Mouse (Mus musculus) cerebral cortex, adult 2 months (tissue): ENCODE results near the gene Tmem184b.

Experiments
- WGBS: fragments of 180-500 bp; shearing (Covaris S2); methylation state at CpG from one replicate; pipeline ENCODE4 v1.1.7; 2018; 5-methylcytosine and 5-hydroxymethylcytosine counted together

Tmem184b gene

DNA sequence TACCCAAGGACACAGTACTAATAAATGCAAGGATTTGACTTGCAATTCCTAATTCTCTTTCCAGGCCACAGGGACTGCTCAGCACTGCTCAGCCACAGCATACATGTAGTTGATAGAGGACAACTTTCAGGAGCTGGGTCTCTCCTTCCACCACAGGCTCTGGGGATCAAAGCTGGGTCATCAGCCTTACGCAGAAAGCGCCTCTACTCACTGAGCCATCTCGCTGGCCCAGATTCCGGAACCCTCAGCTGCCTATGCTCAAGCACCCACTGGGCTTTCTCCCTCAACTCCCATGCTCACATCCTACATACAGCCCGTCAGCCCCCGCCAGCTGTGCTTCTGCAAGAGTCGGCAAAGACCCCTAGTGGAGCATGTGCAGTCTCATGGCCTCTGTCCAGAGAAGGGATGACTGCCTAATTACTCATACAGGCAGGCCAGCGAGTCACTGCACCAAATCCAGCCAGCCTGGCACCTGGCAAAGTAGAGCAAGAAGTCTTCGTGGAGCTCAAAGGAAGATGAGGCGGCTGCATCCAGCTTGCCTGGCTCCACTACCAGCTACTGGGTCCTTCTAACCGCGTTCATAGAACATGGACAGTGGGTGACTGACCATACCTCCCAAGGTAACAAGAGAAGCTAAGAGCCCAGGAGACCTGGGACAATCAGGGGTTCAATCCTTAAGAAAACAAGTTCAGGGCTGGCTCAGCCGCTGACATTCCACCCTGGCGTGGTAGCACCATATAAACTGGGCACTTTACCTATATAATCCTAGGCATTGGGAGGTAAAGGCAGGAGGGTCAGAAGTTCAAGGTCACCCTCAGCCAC is 3.9 kb downstream of the Tmem184b start:
- 63% methylated on average over 14 of the region's 14 CpGs for WGBS

DNA sequence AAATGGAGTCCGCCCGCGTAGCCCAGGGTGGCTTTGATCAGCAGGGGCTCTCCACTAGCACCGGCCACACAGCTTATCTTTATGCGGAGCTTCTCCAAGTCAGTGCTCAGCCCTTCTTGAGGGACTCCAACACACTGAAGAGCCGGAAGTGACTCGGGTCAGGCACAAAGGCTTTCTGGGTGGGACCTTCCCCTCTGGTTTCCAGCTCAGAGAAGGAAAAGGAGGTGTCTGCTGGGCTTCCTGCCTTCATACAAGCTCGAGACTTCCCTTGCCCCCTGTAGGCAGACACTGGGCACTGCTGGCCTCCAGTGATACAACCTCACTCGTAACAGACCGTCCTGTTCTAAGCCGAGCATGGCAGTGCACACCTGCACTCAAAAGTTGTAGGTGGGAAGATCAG is 6.6 kb downstream of the Tmem184b start:
- WGBS, result 70% methylated on average over 11 of the region's 11 CpGs

DNA sequence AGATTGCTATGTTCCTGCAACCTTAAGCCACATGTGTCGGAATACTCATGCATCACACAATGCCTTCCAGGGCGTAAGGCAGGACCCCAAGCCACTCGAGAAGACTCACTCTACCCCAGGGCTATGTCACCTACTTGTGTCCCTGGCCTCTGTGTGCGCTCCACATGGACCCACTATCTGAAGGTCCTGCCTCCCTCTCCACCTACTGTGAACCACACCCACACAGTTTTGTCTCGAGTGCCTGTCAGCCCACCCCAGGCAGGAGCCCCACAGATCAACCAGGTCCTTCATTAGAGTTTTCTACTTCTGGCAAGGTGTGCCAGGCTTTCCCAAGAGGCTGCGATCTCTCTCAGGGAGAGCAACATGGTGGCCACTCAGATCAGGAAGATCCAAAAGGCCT is 8.1 kb downstream of the Tmem184b start:
- WGBS, result 66% methylated on average over 6 of the region's 6 CpGs

DNA sequence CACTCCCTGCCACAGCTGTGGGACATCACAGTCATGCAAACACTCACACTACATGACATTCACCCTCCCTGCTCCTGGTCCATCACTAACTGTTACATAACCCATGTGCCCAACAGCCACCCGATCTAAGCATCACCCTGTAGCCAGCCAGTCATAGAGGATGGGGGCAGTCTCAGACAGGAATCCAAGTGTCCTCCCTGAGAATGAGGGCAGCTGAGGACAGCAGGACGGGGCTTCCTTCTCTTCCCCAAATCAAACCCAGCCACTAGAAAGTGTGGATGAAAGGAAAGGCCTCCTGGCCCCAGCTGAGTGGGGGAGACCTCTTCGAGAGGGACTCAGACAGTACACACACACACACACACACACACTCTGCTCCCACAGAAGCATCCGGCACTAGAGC is 8.5 kb downstream of the Tmem184b start:
- 26% methylated on average over 4 of the region's 4 CpGs for WGBS

DNA sequence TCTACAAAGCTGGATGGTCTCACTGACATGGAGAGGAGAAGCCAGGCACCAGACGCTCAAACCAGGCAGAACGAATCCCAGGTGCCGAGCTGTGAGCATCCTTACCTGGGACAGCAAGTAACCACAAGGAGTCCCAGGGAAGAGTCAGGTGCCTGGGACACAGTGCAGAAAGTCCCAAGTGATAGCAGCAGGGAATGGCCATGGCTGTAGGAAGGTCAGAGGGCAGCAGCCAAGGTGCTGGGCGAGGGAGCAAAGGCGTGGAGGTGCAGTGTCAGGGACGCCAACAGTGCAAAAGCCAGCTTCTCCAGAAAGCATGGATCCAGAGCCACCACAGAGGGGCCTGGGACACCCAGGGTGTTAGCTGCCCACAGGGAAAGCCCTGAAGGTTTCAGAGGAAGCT is 10.3 kb downstream of the Tmem184b start:
- WGBS, result 86% methylated on average over 6 of the region's 6 CpGs

DNA sequence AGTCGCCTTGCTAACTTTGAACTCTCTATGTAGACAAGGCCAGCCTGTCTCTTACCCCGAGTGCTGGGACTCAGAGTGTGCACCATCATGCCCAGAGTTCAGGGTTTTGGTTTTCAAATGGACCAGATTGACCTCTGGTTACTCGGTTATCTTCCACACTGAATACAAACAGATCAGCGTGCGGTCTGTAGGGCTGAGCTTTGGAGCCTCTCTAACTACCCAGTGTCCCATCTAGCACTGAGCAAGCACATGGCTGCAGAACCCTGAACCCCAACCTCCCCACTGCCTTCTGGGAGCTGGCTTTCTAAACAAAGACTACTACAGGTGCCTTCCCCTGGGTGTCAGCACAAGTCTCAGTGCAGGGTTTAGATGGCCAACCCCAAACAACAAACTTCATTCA is 10.8 kb downstream of the Tmem184b start:
- WGBS, result 89% methylated on average over 5 of the region's 5 CpGs

DNA sequence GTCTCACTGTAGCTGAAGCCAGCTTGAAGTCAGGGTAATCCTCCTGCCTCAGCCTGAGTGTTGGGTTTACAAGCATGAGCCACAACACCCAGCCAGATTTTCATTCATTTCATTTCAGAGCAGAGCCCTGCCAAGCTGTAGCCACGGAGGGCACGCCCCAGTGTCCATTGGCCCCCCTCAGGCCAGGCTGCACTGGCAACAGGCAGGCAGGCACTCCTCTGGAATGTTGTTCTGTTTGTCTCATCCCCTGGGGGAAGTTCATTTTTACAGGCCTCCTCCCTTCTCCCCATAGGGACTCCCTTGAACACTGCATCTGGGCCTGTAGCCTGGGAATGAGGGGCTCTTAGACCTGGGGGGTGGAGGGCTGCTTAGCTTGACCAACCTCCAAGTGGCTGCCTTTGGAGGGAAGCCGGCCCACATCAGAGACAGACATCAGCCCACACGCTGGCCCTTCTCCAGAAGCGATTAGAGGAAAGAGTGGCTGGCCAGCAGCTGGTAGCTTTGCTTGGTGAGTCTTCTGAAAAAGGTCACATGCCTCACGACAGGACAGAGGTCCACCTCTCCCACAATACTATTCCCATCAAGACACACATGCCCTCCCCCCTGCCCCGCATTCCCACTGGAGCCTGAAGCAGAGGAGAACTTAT is 11.8 kb downstream of the Tmem184b start:
- WGBS, result 31% methylated on average over 7 of the region's 7 CpGs

DNA sequence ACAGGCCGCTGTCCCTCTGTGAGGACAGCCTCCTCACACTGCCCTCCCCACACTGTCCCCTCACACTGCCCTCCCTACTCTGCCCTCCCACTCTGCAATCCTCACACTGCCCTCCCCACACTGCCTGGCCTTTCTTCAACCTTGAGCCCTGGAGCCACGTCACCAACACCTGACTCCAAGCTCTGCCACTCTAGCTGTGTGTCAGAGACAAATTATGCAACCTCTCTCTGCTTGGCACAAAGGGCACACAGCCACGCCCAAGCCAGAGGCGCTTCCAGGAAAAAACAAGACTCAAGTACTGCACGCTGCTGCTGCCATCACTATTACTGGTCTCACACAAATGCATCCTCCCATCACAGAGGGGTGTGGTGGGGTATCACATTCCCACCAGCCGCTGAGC is 12.9 kb downstream of the Tmem184b start:
- 59% methylated on average over 6 of the region's 6 CpGs for WGBS

DNA sequence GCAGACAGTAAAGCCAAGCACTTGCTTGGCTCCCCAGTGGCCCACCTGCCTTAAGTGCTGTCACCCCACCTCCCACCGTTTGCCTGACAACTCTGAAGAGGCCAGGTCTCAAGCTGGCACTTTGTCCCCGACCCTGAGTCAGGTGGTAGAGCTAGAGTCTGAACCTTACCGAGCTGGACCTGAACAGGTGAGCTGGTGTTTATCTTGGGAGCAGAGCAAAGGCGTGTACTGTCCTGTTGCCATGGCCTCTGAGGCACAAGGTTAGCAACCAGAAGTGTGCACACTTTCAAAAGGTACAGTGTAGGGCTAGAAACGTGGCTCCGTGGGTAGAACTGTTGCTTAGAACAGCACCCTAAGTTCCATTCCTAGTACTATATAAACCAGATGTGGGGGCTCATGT is 15.2 kb downstream of the Tmem184b start:
- WGBS, result 75% methylated on average over 6 of the region's 6 CpGs

DNA sequence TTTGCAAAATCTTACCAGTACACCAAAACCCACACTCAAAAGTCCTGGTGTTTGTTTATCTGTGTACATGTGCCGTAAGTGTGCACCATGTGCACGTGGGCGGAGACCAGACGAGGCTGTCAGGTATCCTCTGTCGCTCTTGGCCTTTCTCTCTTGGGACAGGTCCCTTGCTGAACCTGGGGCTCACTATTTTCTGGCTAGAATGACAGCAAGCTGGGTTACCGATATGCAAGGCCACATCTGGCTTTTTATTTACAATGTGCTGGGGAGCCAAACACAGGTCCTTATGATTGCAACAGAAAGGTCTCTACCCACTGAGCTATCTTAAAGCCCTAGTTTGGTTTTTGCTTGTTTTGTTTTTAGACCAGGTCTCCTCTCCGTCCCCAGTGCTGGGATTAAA is 15.8 kb downstream of the Tmem184b start:
- WGBS, result 77% methylated on average over 7 of the region's 7 CpGs

DNA sequence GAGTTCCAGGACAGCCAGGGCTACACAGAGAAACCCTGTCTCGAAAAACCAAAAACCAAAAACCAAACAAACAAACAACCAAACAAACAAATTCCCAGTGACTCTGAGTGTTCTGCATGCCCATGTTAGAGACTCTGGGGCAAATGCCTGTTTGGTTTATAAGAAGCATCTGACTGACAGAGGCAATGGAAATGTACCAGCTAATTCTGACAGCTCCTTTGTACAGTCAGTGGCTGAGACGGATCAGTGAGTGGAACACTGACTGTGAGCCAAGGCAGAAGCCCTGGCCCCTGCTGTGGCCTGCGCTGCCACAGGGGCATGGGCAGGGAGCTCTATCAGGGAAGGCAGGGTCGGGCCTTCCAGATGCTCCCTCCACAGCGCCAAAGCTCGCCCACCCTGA is 16.3 kb downstream of the Tmem184b start:
- 60% methylated on average over 6 of the region's 6 CpGs for WGBS

DNA sequence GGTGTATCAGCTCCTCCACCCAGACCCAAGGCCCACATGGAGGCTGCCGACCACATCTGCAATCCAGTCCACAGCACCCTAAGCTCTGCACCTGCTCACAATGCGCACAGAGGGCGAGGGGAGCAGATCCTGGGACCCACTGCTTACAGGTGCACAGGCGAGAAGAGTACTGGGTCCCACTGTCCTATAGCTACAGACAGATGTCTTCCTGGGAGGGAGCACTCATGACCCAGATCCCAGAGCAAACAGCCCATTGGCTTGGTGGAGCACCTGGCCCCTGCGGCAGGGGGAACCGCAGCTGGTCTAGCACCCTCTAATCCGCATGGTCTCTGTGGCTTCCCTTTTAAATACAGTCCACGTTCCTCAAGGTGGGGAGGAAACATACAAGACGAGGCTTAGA is 21.7 kb downstream of the Tmem184b start:
- WGBS, result 66% methylated on average over 9 of the region's 9 CpGs

DNA sequence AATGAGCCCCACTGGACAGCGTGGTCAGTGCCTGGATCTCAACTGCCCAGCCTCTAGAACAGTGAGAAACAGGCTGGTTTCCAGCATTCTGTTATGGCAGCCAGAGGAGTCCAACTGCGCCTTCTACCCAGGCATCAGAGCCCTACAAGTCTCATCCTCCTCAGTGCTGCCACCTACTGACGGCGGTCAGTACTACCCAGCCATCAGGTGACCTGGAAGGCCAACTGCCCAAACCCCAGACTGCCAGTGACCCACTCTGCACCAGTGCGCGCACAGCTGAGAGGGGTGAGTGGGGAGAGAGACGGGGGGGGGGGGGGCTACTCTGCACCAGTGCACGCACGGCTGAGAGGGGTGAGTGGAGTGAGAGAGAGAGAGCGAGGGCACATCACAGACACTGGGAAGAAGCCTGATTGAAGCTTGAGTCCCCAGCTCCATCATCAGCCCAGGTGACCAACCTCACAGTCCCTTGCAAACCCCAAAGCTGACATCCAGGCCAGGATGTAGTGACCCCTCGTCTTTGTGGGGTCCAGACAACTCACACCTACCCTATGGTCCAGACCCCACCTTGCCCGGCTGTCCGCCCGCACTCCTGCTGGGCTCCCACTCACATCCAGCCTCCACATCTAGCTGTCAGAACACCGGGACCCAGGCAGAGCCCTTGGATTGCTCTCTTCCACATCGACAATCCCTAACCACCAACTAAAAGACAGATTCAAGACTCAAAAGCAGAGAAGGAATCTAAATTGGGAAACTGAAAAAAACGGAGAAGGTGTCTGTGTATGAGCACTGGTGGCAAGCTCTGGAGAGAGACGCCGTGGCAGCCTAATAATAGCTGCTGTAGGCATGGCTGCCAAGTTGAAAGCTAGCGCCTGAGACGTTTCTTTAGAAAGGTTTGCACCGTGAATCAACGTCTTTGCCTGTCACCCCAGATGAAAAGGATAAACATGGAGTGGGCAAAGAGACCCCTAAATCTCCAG is 22.6 kb downstream of the Tmem184b start:
- WGBS, result 16% methylated on average over 23 of the region's 23 CpGs

DNA sequence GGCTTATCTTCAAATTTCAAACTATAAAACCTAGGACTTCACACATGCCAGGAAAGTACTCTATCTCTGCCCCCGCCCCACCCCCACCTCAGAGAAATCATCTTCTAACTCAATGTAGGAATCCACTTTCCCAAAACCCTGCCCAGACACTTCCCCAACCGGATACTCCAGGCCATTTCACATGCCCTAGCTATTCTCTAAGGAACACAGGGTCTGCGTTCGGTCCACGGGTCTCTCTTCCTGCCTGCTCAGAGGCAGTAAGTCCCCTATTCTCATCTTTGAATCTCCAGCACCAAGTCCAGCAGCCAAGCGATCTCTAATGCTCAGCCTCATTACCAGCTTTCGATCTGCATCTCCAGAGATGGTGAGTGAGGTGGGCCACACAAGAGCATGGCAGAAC is 23.7 kb downstream of the Tmem184b start:
- 80% methylated on average over 7 of the region's 7 CpGs for WGBS

DNA sequence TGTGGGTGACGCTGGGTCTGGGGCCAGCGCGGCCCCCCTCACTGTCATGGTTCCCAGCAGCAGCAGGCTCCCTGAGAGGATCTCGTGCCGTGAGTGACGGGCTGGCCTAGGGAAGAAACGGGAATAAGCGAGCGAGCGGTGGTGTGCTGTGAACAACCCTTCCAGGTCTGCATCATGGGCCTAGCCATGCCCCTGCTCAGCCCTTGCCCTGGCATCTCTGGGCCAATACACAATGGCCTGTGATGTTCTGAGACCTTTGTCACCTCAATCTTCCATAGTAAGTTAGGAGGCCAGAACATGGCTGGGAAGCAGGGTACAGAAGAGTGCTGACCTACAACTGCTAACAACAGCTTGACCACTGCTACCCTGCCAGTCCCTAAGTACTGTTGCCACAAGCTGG is 24.8 kb downstream of the Tmem184b start:
- 98% methylated on average over 10 of the region's 10 CpGs for WGBS

DNA sequence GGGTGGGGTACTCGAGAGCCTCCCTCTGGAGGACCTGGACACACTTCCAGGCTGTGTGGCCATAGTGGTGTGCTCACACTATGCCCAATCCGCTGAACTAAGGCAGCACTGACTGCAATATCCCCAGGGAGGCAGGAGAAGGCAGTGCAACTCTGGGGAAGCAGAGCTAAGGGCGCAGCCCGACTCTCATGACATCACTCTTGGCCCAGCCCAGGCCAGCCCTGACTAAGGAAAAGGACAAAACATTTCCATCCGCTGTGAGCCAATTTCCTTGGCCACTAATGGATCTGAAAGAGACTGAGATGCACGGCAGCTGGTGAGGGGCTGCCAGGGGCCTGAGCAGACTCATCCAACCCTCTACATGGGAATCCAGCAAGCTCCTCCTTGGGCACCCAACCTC is 25.7 kb downstream of the Tmem184b start:
- 53% methylated on average over 6 of the region's 6 CpGs for WGBS

DNA sequence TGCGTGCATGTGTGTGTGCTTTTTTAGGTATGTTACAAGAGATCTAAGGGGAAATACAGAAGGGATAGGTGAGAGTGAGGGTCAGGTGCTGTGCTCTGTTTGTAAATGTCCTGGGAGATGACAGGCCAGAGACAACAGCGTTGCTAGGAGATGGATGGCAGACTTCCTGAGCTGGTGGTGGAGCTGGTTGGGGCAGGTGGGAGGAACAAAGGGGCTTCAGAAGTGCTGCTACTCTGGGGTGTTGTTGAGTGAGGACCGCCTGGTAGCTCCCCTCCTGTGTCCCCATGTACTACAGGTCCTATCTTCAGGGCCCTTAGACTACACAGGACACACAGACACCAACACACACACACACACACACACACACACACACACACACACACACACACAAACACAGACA is 28.6 kb downstream of the Tmem184b start:
- WGBS, result 82% methylated on average over 3 of the region's 3 CpGs

DNA sequence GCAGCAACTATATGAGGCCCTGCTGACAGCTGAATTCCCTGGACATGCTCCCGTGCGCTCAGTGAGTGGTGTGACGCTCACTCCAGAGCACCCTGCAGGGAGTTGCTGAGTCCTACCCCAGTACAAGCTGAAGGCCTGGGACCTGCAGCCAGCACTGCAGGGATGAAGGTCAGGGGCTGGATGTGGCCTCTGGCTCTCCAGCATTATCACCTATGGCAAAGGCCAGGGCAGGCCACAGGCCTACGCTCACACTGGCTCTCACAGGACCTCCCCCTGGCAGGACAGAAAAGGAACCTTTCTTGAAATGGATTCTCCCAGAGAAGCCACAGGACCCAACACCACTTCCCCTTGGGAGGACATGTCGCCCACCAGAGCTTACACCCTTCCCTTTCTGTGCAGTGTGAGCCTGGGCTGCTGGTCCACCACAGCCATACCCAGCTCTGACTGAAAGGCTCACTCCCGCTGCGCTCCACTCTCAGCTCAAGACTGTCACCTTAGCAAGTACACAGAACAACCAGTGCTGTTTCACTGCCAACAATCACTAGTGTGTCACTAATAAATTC is 33.0 kb downstream of the Tmem184b start:
- 78% methylated on average over 7 of the region's 7 CpGs for WGBS

DNA sequence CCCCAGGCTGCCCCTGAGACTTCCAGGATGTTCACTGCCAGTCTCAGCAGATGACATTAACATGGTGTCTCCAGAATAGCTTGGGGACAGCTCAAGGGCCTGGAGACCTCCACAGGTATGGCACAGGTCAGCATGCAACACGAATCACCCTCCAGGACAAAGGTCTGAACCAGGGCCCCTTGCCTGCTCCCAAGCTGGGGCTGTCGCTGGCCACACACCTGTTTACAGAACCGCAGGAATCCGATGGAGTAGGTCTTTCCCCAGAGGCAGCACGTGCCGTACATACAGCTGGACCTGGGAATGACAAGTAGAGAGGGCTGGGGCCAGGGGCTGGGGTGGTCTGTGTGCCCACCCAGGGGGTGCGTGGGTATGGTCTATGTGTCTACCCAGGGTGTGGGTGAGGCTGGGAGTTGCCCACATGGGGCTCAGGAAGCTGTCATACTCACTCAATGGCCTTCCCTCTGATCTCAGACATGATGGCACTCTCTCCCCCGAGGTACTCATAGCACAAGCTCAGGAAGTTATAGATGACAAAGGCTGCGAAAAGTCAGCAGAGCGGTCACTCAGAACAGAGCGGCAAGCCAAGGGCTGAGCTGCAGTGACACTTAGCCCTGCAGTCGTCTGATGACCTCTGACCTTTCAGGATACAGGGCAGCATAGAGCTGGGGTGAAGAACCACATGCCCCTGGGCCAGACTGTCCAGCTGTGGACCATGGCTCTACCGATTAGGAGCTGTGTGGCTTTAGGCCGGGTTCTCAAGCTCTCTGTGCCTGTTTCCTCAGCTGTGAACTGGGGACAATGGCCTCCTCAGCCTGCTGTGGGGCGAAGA is 33.7 kb downstream of the Tmem184b start:
- 76% methylated on average over 15 of the region's 15 CpGs for WGBS

DNA sequence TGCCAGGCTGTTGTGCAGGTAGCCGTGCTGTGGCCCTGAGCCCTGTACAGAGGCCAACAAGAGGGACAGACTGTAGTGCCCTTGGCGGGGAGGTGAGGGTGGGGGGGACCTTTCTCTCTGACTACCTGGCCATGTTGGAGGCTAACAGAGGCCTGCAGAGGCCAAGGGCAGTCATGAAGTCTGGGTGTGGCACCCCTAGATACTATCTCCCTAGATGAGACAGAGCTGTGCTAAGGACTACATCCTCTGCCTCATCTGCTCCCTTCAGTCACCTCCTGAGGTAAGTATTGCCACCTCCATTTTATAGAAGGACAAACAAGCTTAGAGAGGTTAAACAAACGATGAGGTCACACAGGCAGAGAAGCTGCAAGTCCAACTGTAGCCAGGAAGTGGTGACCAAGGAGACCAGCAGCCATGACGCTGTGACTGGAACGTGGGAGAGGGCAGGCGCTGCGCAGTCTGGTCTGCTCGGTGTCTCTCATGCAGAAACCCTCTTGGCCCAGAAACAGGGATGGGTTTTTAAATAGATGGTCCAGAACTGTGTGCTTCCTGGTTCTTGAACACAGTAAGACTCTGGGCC is 34.4 kb downstream of the Tmem184b start:
- WGBS, result 79% methylated on average over 8 of the region's 8 CpGs
